Mouse (Mus musculus): ENCODE results near the gene Dusp12. TPM values are rescaled to one million over a fixed set of nuclear protein-coding genes. Genes with fewer than 3 reads are reported as not detected.

Dusp12 gene
- polyA plus RNA-seq, 1 experiment from 2014 or later: 39.9 TPM

GRCm38 (mm10) chr1:170908341-170908740, 23.0 kb upstream of the Dusp12 start:
- no peak overlapping the region for H3K9ac ChIP-seq
- peaks cover 30% of the 10 kb centered on the region for H3K27me3 ChIP-seq (ENCODE audit: insufficient read depth, low read length)
- H3K4me1 ChIP-seq (ENCODE audit: insufficient read depth): peaks cover 7% of the 10 kb centered on the region; the same call in 1 of the 2 replicates
- H3K4me2 ChIP-seq: peak overlapping the region; percentile 91
- DNase-seq (no peak), ATAC-seq (ENCODE audit: insufficient read depth) (peak; percentile 78)
- 3% methylated on average over 21 of the region's 21 CpGs for WGBS
- no peaks in the 10 kb centered on the region for H3K9me3 ChIP-seq (ENCODE audit: low read depth, low read length)
- peak overlapping the region; percentile 50 for H3K4me3 ChIP-seq (ENCODE audit: low read depth, low read length)
- no peaks in the 10 kb centered on the region for H3K36me3 ChIP-seq (ENCODE audit: insufficient read depth)
- TF ChIP-seq CTCF (IDR thresholded peaks at IDR 0.05; ENCODE audit: low read depth): no peak
- no peak overlapping the region for H3K27ac ChIP-seq (ENCODE audit: low read depth)

GRCm38 (mm10) chr1:170907456-170908191, 22.3 kb upstream of the Dusp12 start:
- under 1% methylated on average over 71 of the region's 71 CpGs for WGBS
- peak overlapping the region; percentile 91 for H3K4me2 ChIP-seq
- no peaks in the 10 kb centered on the region for H3K36me3 ChIP-seq (ENCODE audit: insufficient read depth)
- H3K4me1 ChIP-seq (ENCODE audit: insufficient read depth): peaks cover 7% of the 10 kb centered on the region; the same call in 1 of the 2 replicates
- H3K9me3 ChIP-seq (ENCODE audit: low read depth, low read length): no peaks in the 10 kb centered on the region
- no peak for TF ChIP-seq CTCF (IDR thresholded peaks at IDR 0.05; ENCODE audit: low read depth)
- H3K27me3 ChIP-seq (ENCODE audit: insufficient read depth, low read length): peaks cover 30% of the 10 kb centered on the region
- H3K9ac ChIP-seq: peak overlapping the region; percentile 16
- no peak overlapping the region for H3K27ac ChIP-seq (ENCODE audit: low read depth)
- DNase-seq (peak; percentile 74), ATAC-seq (ENCODE audit: insufficient read depth) (peak; percentile 78; the same call in 1 of the 2 replicates)
- H3K4me3 ChIP-seq (ENCODE audit: low read depth, low read length): peak overlapping the region; percentile 50

GRCm38 (mm10) chr1:170907111-170907455, 21.7 kb upstream of the Dusp12 start:
- Histone ChIP-seq H3K4me1 (ENCODE audit: insufficient read depth) (peaks cover 7% of the 10 kb centered on the region; the same call in 1 of the 2 replicates), H3K36me3 (ENCODE audit: insufficient read depth) (no peaks in the 10 kb centered on the region), H3K9me3 (ENCODE audit: low read depth, low read length) (no peaks in the 10 kb centered on the region), H3K4me3 (ENCODE audit: low read depth, low read length) (peak overlapping the region; percentile 50), H3K27ac (ENCODE audit: low read depth) (no peak overlapping the region), H3K27me3 (ENCODE audit: insufficient read depth, low read length) (peaks cover 30% of the 10 kb centered on the region), H3K9ac (no peak overlapping the region; the same call in 1 of the 2 replicates), H3K4me2 (peak overlapping the region; percentile 91)
- ATAC-seq (ENCODE audit: insufficient read depth): no peak; the same call in 1 of the 2 replicates
- TF ChIP-seq CTCF (IDR thresholded peaks at IDR 0.05; ENCODE audit: low read depth): no peak
- no peak for DNase-seq
- WGBS: 24% methylated on average over 11 of the region's 11 CpGs

GRCm38 (mm10) chr1:170903485-170903884, 18.1 kb upstream of the Dusp12 start:
- no peak for ATAC-seq (ENCODE audit: insufficient read depth)
- WGBS: 27% methylated on average over 5 of the region's 5 CpGs
- no peak overlapping the region for H3K4me3 ChIP-seq (ENCODE audit: low read depth, low read length)
- peaks cover 6% of the 10 kb centered on the region; the same call in 1 of the 2 replicates for H3K4me1 ChIP-seq (ENCODE audit: insufficient read depth)
- H3K9ac ChIP-seq: no peak overlapping the region
- no peak overlapping the region for H3K27ac ChIP-seq (ENCODE audit: low read depth)
- H3K36me3 ChIP-seq (ENCODE audit: insufficient read depth): no peaks in the 10 kb centered on the region
- no peak for TF ChIP-seq CTCF (IDR thresholded peaks at IDR 0.05; ENCODE audit: low read depth)
- H3K9me3 ChIP-seq (ENCODE audit: low read depth, low read length): no peaks in the 10 kb centered on the region
- DNase-seq: no peak
- peaks cover 27% of the 10 kb centered on the region for H3K27me3 ChIP-seq (ENCODE audit: insufficient read depth, low read length)
- no peak overlapping the region for H3K4me2 ChIP-seq

- H3K4me3 ChIP-seq (ENCODE audit: low read depth, low read length): 0 out of 2 replicates have a peak overlapping the region, but pooled peaks have one; percentile 4
- H3K9me3 ChIP-seq (ENCODE audit: low read depth, low read length): no peaks in the 10 kb centered on the region
- no peaks in the 10 kb centered on the region for H3K4me1 ChIP-seq (ENCODE audit: insufficient read depth)
- no peak overlapping the region for H3K27ac ChIP-seq (ENCODE audit: low read depth)
- peak; percentile 89 for TF ChIP-seq CTCF (IDR thresholded peaks at IDR 0.05; ENCODE audit: low read depth)
- no peak overlapping the region for H3K9ac ChIP-seq
- H3K4me2 ChIP-seq: peak overlapping the region; percentile 2; the same call in 1 of the 2 replicates
- 29% methylated on average over 10 of the region's 10 CpGs for WGBS
- peak; percentile 94 for DNase-seq
- no peaks in the 10 kb centered on the region for H3K36me3 ChIP-seq (ENCODE audit: insufficient read depth)
- peaks cover 17% of the 10 kb centered on the region for H3K27me3 ChIP-seq (ENCODE audit: insufficient read depth, low read length)
- no peak; the same call in none of the 2 replicates for ATAC-seq (ENCODE audit: insufficient read depth)
Measured at GRCm38 (mm10) chr1:170901536-170902238, 16.3 kb upstream of the Dusp12 start.

GRCm38 (mm10) chr1:170900799-170901467, 15.6 kb upstream of the Dusp12 start:
- Histone ChIP-seq H3K36me3 (ENCODE audit: insufficient read depth) (no peaks in the 10 kb centered on the region), H3K9me3 (ENCODE audit: low read depth, low read length) (no peaks in the 10 kb centered on the region), H3K9ac (no peak overlapping the region), H3K27me3 (ENCODE audit: insufficient read depth, low read length) (peaks cover 12% of the 10 kb centered on the region; the same call in 1 of the 2 replicates), H3K27ac (ENCODE audit: low read depth) (no peak overlapping the region), H3K4me1 (ENCODE audit: insufficient read depth) (no peaks in the 10 kb centered on the region), H3K4me3 (ENCODE audit: low read depth, low read length) (no peak overlapping the region), H3K4me2 (peak overlapping the region; percentile 41)
- peak; percentile 94 for DNase-seq
- 30% methylated on average over 10 of the region's 10 CpGs for WGBS
- peak; percentile 60 for TF ChIP-seq CTCF (IDR thresholded peaks at IDR 0.05; ENCODE audit: low read depth)
- peak; percentile 35 for ATAC-seq (ENCODE audit: insufficient read depth)

Measured in lung, embryonic 14.5 days (tissue).